Mouse (Mus musculus) c-Kit-positive CD71-positive TER-119-positive erythroid progenitor cells, embryonic 14.5 days (primary cell): ENCODE results near the gene Slc51a.
A peak's percentile ranks its signal among the peaks of the same experiment; 100 is the strongest.

Experiments used
- DNase-seq: peaks from one replicate; pipeline ENCODE4 v3.0.0-alpha.2; 2013; ENCODE audit warnings: low spot score

Slc51a gene

DNA sequence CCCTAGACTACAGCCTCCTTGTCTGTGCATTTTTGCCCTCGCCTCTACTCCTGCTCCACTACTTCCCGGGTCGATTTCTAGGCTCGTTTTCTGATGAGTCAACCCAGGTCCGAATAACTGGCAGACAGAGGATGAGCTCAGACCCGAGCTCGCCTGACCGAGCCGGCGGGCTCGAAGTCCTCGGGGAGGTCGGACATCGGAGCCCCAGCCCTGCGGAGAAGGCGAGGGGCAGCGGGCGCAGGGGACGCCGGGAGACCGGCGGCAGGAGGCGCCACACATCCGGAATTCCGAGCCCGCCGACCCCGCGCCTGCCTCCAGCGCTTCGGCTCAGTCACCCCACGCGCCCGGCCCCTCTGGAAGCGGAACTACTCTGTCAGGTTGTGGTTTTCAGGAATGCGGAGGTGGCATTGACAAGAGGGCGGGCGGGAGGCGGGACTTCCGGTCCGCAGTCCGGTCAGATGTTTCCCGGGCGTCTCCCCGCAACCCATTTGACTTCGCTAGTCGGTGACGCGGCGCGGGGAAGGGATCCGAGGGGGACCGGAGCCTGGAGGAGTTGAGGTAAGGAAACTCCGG, 57.1 kb downstream of the Slc51a start, which contains the start of gene Pcyt1a:
Pcyt1a (plus strand) TSS at position 448 of the 573 bp plus-strand sequence.
- peak; percentile 91 for DNase-seq

GRCm38 (mm10) chr16:32427506-32427905, 60.2 kb downstream of the Slc51a start:
- no peak for DNase-seq
